Mouse (Mus musculus) neural tube, embryonic 14.5 days (tissue): ENCODE measurements around the gene Kif9. TPM values are rescaled to one million over a fixed set of nuclear protein-coding genes. Genes with fewer than 3 reads are reported as not detected.

ENCODE experiments used
- ATAC-seq: fragments of 200-750 bp; cut with Nextera tagmentation; 2 replicates; pipeline ENCODE4 v1.8.0; 2017; ENCODE audit warnings: low read depth, mild to moderate bottlenecking, moderate TSS enrichment, moderate library complexity
- H3K27ac ChIP-seq: fragments of 300-500 bp; sonication (generic); 2 replicates; pipeline ENCODE4 v1.5.1; 2014; ENCODE audit warnings: low read depth, mild to moderate bottlenecking, control low read depth, low read length, moderate library complexity, mixed read lengths
- H3K27me3 ChIP-seq: fragments of 300-500 bp; sonication (generic); 2 replicates; pipeline ENCODE4 v1.6.1; 2014; ENCODE audit warnings: low read length; ENCODE audit not compliant: control insufficient read depth, insufficient read depth
- H3K36me3 ChIP-seq: fragments of 300-500 bp; sonication (generic); 2 replicates; pipeline ENCODE4 v1.6.1; 2014; ENCODE audit warnings: low read length, mixed read lengths; ENCODE audit not compliant: control insufficient read depth, insufficient read depth
- H3K4me1 ChIP-seq: fragments of 300-500 bp; sonication (generic); 2 replicates; pipeline ENCODE4 v1.6.1; 2014; ENCODE audit warnings: low read length; ENCODE audit not compliant: control insufficient read depth, insufficient read depth
- H3K4me2 ChIP-seq: fragments of 300-500 bp; sonication (generic); 2 replicates; pipeline ENCODE4 v1.6.1; 2014; ENCODE audit warnings: mild to moderate bottlenecking, low read depth, low read length, control low read depth
- H3K4me3 ChIP-seq: fragments of 300-500 bp; sonication (generic); 2 replicates; pipeline ENCODE4 v1.5.1; 2014; ENCODE audit warnings: low read depth, low read length, control low read depth, mixed read lengths
- H3K9ac ChIP-seq: fragments of 300-500 bp; sonication (generic); replicated peaks from 2 replicates; pipeline ENCODE4 v1.6.1; 2014; ENCODE audit warnings: low read depth, mild to moderate bottlenecking, control low read depth, low read length, mixed read lengths
- H3K9me3 ChIP-seq: fragments of 300-500 bp; sonication (generic); 2 replicates; pipeline ENCODE4 v1.6.1; 2016; ENCODE audit warnings: low read length; ENCODE audit not compliant: control insufficient read depth
- WGBS: fragments of 180-500 bp; shearing (Covaris S2); extraction: QIAGEN DNeasy Blood & Tissue Kit; methylation state at CpG from one replicate; pipeline ENCODE4 v1.1.7; 2014; 5-methylcytosine and 5-hydroxymethylcytosine counted together
- polyA plus RNA-seq: library from polyadenylated mRNA; unstranded; fragments of >200 nt; fragmentation: Nextera tagmentation; extraction: Ambion mirVana; gene quantifications from 2 replicates; pipeline ENCODE4 v1.2.1, GENCODE M21; 2014

Gene Kif9
- polyA plus RNA-seq = 3.5 and 3.7 TPM in 2 replicates

GRCm38 (mm10) chr9:110476124-110477091 is at the start of gene Kif9, which contains the start of gene Klhl18:
Gene Kif9, plus strand, starts transcription at chr9:110476958.
Gene Klhl18, minus strand, starts transcription at chr9:110476694.
- peaks cover 6% of the 10 kb centered on the region; the same call in 1 of the 2 replicates for H3K4me1 ChIP-seq
- H3K9me3 ChIP-seq = no peaks in the 10 kb centered on the region
- peak within 1 kb of the TSS; percentile 71 for H3K4me3 ChIP-seq
- peaks cover 5% of the 10 kb centered on the region; the same call in 1 of the 2 replicates for H3K36me3 ChIP-seq
- peak; percentile 99 for ATAC-seq
- under 1% methylated on average over 53 of the region's 53 CpGs for WGBS
- H3K27ac ChIP-seq = peak within 1 kb of the TSS; percentile 86
- H3K4me2 ChIP-seq = peak within 1 kb of the TSS; percentile 79
- H3K27me3 ChIP-seq = no peaks in the 10 kb centered on the region
- peak within 1 kb of the TSS; percentile 81 for H3K9ac ChIP-seq

DNA sequence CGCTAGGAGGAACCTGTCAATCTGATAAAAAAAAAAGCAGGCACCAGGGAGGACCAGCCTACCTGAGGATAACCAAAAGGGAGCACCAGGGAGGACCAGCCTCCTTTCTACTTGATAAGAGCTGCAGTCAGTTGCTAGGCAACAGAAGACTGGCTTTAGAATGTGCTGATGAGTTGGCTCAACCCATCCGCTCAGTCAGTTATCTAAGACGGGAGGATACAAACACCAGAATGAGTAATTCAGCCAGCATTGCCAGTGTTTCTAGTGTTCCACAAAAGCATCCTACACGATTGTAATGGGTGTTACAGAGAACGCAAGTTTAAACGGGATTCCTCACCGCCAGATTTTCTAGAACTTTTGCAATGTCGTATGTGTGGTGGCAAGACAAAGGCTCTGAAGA is 45.5 kb upstream of the Kif9 start:
- ATAC-seq = no peak
- Histone ChIP-seq H3K27me3 (no peaks in the 10 kb centered on the region), H3K9ac (no peak overlapping the region), H3K4me3 (no peak overlapping the region), H3K36me3 (peaks cover 38% of the 10 kb centered on the region), H3K27ac (no peak overlapping the region), H3K4me1 (no peaks in the 10 kb centered on the region), H3K9me3 (no peaks in the 10 kb centered on the region), H3K4me2 (no peak overlapping the region)
- WGBS = 70% methylated on average over 8 of the region's 8 CpGs

- WGBS = 93% methylated on average over 2 of the region's 2 CpGs
- H3K27ac ChIP-seq = no peak overlapping the region
These were observed 43.7 kb upstream of the Kif9 start for GRCm38 (mm10) chr9:110433045-110433444.

DNA sequence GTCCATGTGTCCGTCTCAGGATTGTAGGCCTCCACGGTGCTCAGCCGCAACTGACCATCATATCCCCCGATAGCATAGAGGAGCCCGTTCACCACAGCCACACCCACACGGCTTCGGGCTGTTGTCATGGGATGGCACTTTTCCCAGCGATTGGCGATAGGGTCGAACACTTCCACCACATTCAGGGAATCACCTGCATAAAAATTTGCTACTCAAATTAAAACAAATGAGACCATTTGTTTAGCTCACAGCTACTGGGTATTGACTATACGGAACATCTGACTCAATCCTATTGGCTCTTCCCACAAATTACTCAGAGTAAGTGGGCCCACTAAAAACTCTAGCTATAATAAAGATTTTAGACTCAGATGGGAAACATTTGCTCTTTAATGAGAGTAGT is 40.7 kb upstream of the Kif9 start:
- ATAC-seq = no peak
- peaks cover 22% of the 10 kb centered on the region for H3K36me3 ChIP-seq
- H3K4me3 ChIP-seq = no peak overlapping the region
- H3K9ac ChIP-seq = no peak overlapping the region
- WGBS = 95% methylated on average over 11 of the region's 11 CpGs
- no peak overlapping the region for H3K27ac ChIP-seq
- no peaks in the 10 kb centered on the region for H3K27me3 ChIP-seq
- no peaks in the 10 kb centered on the region for H3K9me3 ChIP-seq
- no peak overlapping the region for H3K4me2 ChIP-seq
- no peaks in the 10 kb centered on the region for H3K4me1 ChIP-seq

More at GRCm38 (mm10) chr9:110433045-110433444, 43.7 kb upstream of the Kif9 start:
- Histone ChIP-seq H3K36me3 (peaks cover 32% of the 10 kb centered on the region), H3K9me3 (no peaks in the 10 kb centered on the region), H3K27me3 (no peaks in the 10 kb centered on the region), H3K4me2 (no peak overlapping the region), H3K9ac (no peak overlapping the region), H3K4me3 (no peak overlapping the region), H3K4me1 (no peaks in the 10 kb centered on the region)
- no peak for ATAC-seq

DNA sequence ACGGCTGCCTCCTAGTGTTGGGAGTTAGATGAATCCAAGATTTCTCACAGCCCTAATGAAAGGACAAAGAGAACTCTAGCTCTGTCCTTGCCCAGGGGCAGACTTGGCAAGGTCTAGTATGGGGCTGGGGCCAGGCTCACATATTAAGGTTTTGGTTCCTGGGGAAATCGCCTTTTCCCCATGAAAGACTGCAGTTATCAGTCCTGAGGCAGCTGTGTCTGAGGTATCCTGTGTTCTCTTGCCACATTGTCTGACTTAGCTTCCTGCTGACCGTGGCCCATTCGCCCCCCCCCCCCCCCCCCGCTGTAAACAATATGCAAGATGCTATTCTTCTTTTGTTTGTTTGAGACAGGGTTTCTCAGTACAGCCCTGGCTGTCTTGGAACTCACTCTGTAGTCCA is 36.7 kb upstream of the Kif9 start:
- WGBS = 61% methylated on average over 3 of the region's 5 CpGs
- H3K4me1 ChIP-seq = no peaks in the 10 kb centered on the region
- peaks cover 11% of the 10 kb centered on the region for H3K36me3 ChIP-seq

DNA sequence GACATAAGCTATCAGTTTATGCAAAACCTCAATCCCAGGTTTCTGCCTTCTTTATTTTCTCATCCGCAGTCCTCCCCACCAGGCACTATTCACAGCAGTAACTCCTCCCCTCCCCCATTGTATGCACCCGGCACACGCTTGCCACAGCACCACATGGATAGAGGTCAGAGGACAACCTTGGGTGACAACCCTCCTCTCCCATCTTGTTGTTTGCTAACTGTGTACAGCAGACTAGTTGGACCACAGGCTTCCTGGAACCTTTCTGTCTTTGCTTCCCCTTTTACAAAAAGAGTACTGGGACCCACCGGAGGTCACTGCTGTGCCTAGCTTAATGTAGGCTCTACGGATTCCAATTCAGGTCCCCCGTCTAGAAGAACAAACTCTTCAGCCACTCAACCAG is 36.2 kb upstream of the Kif9 start:
- Histone ChIP-seq H3K36me3 (peaks cover 11% of the 10 kb centered on the region), H3K4me3 (no peak overlapping the region), H3K4me1 (no peaks in the 10 kb centered on the region), H3K27ac (no peak overlapping the region), H3K9ac (no peak overlapping the region), H3K4me2 (no peak overlapping the region), H3K9me3 (no peaks in the 10 kb centered on the region), H3K27me3 (no peaks in the 10 kb centered on the region)
- ATAC-seq = no peak
- 86% methylated on average over 6 of the region's 6 CpGs for WGBS

More for the DNA sequence above, 36.7 kb upstream of the Kif9 start:
- Histone ChIP-seq H3K4me2 (no peak overlapping the region), H3K4me3 (no peak overlapping the region), H3K27ac (no peak overlapping the region), H3K9ac (no peak overlapping the region), H3K27me3 (no peaks in the 10 kb centered on the region), H3K9me3 (no peaks in the 10 kb centered on the region)
- ATAC-seq = no peak

GRCm38 (mm10) chr9:110448356-110448755 is 28.4 kb upstream of the Kif9 start:
- no peak overlapping the region for H3K4me2 ChIP-seq
- H3K36me3 ChIP-seq = no peaks in the 10 kb centered on the region; the same call in 1 of the 2 replicates
- H3K9me3 ChIP-seq = no peaks in the 10 kb centered on the region
- WGBS = 83% methylated on average over 15 of the region's 15 CpGs
- H3K27ac ChIP-seq = no peak overlapping the region
- no peaks in the 10 kb centered on the region for H3K27me3 ChIP-seq
- no peak overlapping the region for H3K9ac ChIP-seq
- no peak for ATAC-seq
- no peak overlapping the region for H3K4me3 ChIP-seq
- H3K4me1 ChIP-seq = no peaks in the 10 kb centered on the region

GRCm38 (mm10) chr9:110448857-110449617 is 27.7 kb upstream of the Kif9 start:
- ATAC-seq = peak; percentile 74
- H3K27ac ChIP-seq = no peak overlapping the region
- WGBS = 32% methylated on average over 11 of the region's 11 CpGs
- H3K9me3 ChIP-seq = no peaks in the 10 kb centered on the region
- H3K4me3 ChIP-seq = no peak overlapping the region
- H3K4me2 ChIP-seq = no peak overlapping the region
- H3K27me3 ChIP-seq = no peaks in the 10 kb centered on the region
- no peaks in the 10 kb centered on the region for H3K4me1 ChIP-seq
- no peak overlapping the region for H3K9ac ChIP-seq
- no peaks in the 10 kb centered on the region; the same call in 1 of the 2 replicates for H3K36me3 ChIP-seq
